ENCODE assay signal across 8 mouse cellular contexts in the genomic region with DNA sequence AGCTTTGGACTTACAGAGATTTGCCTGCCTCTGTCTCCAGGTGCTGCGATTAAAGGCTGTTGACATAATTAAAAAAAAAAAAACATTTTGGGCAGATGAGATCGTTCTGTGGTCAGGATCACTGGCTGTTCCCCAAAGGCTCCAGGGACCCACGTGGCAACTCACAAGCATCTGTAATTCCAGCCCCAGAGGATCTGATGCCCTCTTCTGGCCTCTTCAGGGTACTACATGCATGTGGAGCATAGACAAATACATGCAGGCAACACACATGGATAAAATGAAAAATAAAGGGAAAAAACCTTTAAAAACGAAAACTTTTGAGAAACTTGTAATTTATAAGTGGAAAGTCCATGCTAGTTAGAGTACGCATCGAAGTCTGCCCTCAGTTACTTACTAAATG. TPM values are rescaled to one million over a fixed set of nuclear protein-coding genes. Genes with fewer than 3 reads are reported as not detected.
DNase-seq lines count a peak whose midpoint lies in the region; ATAC-seq and TF ChIP-seq lines count a peak whose summit lies in the region.

No protein-coding gene starts in this region.

- H3K27me3 ChIP-seq in forebrain, postnatal 0 days (ENCODE audit: insufficient read depth, low read length): no peaks in the 10 kb centered on the region
- no peaks in the 10 kb centered on the region for H3K27me3 ChIP-seq in forebrain, embryonic 12.5 days
- H3K27me3 ChIP-seq in thymus, adult 2 months (ENCODE audit: control insufficient read depth, insufficient read depth, low read length): no peaks in the 10 kb centered on the region
- H3K27me3 ChIP-seq in liver, embryonic 13.5 days: no peaks in the 10 kb centered on the region

- H3K4me1 ChIP-seq in forebrain, postnatal 0 days (ENCODE audit: insufficient read depth): no peaks in the 10 kb centered on the region
- H3K4me1 ChIP-seq in forebrain, embryonic 12.5 days: no peaks in the 10 kb centered on the region
- no peaks in the 10 kb centered on the region for H3K4me1 ChIP-seq in thymus, adult 2 months (replicated peaks; ENCODE audit: control insufficient read depth, insufficient read depth, low read length)
- peaks cover 2% of the 10 kb centered on the region; the same call in 1 of the 2 replicates for H3K4me1 ChIP-seq in liver, embryonic 13.5 days (replicated peaks)

- no peak overlapping the region for H3K4me2 ChIP-seq in forebrain, postnatal 0 days (ENCODE audit: low read depth)
- H3K4me2 ChIP-seq in forebrain, embryonic 12.5 days: no peak overlapping the region
- no peak overlapping the region for H3K4me2 ChIP-seq in liver, embryonic 13.5 days

- H3K4me3 ChIP-seq in forebrain, postnatal 0 days (ENCODE audit: low read depth, low read length): no peak overlapping the region
- H3K4me3 ChIP-seq in forebrain, embryonic 12.5 days (replicated peaks): no peak overlapping the region
- H3K4me3 ChIP-seq in thymus, adult 2 months (ENCODE audit: control insufficient read depth, insufficient read depth, low read length): no peak overlapping the region
- no peak overlapping the region for H3K4me3 ChIP-seq in liver, embryonic 13.5 days (replicated peaks)

- H3K27ac ChIP-seq in forebrain, postnatal 0 days (ENCODE audit: low read depth, low read length): no peak overlapping the region
- H3K27ac ChIP-seq in forebrain, embryonic 12.5 days: no peak overlapping the region
- H3K27ac ChIP-seq in thymus, adult 2 months (ENCODE audit: control insufficient read depth, insufficient read depth, low read length): no peak overlapping the region
- H3K27ac ChIP-seq in liver, embryonic 13.5 days: no peak overlapping the region

- TF ChIP-seq POLR2A in thymus, adult 2 months (IDR thresholded peaks at IDR 0.05; ENCODE audit: control insufficient read depth, extremely low read depth, insufficient read depth, low read length, poor library complexity): no peak

- TF ChIP-seq CTCF in forebrain, postnatal 0 days (IDR thresholded peaks at IDR 0.05; ENCODE audit: low read depth): peak; percentile 46
- no peak for TF ChIP-seq CTCF in thymus, adult 2 months (IDR thresholded peaks at IDR 0.05; ENCODE audit: borderline replicate concordance, control insufficient read depth, extremely low read depth, insufficient read depth, low read length, poor library complexity)

- no peaks in the 10 kb centered on the region for H3K9me3 ChIP-seq in forebrain, postnatal 0 days (ENCODE audit: low read length)
- H3K9me3 ChIP-seq in forebrain, embryonic 12.5 days: no peaks in the 10 kb centered on the region
- no peaks in the 10 kb centered on the region for H3K9me3 ChIP-seq in liver, embryonic 13.5 days (replicated peaks)

- H3K9ac ChIP-seq in forebrain, postnatal 0 days: no peak overlapping the region
- no peak overlapping the region for H3K9ac ChIP-seq in forebrain, embryonic 12.5 days
- no peak overlapping the region for H3K9ac ChIP-seq in liver, embryonic 13.5 days

- no peak for DNase-seq in forebrain, postnatal 0 days
- peak; percentile 44 for DNase-seq in thymus, adult 2 months
- DNase-seq in thymus, adult 18-20 months: no peak
- peak; percentile 29 for DNase-seq in liver, embryonic 13.5 days
- DNase-seq in thymus, postnatal 4 days: peak; percentile 67
- no peak for DNase-seq in cerebellum, postnatal 36 days
- DNase-seq in frontal cortex, postnatal 36 days (ENCODE audit: low spot score in 2 of 2): no peak

- WGBS in forebrain, postnatal 0 days: 66% methylated on average over 6 of the region's 6 CpGs
- 69% methylated on average over 6 of the region's 6 CpGs for WGBS in forebrain, embryonic 12.5 days
- 54% methylated on average over 6 of the region's 6 CpGs for WGBS in thymus, adult 2 months
- WGBS in liver, embryonic 13.5 days (ENCODE audit: insufficient replicate concordance): 47% methylated on average over 6 of the region's 6 CpGs

- ATAC-seq in forebrain, postnatal 0 days: no peak
- ATAC-seq in forebrain, embryonic 12.5 days (ENCODE audit: low FRiP score): no peak
- no peak for ATAC-seq in liver, embryonic 13.5 days (ENCODE audit: low read depth)

- no peaks in the 10 kb centered on the region for H3K36me3 ChIP-seq in forebrain, postnatal 0 days (ENCODE audit: insufficient read depth)
- no peaks in the 10 kb centered on the region for H3K36me3 ChIP-seq in forebrain, embryonic 12.5 days (replicated peaks)
- no peaks in the 10 kb centered on the region for H3K36me3 ChIP-seq in thymus, adult 2 months (ENCODE audit: control insufficient read depth, insufficient read depth, low read length)
- no peaks in the 10 kb centered on the region for H3K36me3 ChIP-seq in liver, embryonic 13.5 days

RNA-seq across cellular contexts. Expression of gene Adgrf3, which starts 1.8 kb away (rescaled TPM):
- total RNA-seq in forebrain, postnatal 0 days (2014; rRNA removed): not detected in 2 replicates
- not detected in 2 replicates for polyA plus RNA-seq in forebrain, postnatal 0 days (2015; fragmentation: Nextera tagmentation; extraction: Ambion mirVana)
- polyA plus RNA-seq in forebrain, embryonic 12.5 days (2016; fragmentation: Nextera tagmentation; extraction: Ambion mirVana): not detected in 2 replicates
- polyA plus RNA-seq in thymus, adult 2 months (2012; rRNA removed): 0.30 and 0.31 TPM in 2 replicates
- polyA plus RNA-seq in liver, embryonic 13.5 days (2015; fragmentation: Nextera tagmentation; extraction: Ambion mirVana): not detected in 2 replicates

RNA-seq across cellular contexts. Expression of gene Selenoi, which starts 25.1 kb away (rescaled TPM):
- total RNA-seq in forebrain, postnatal 0 days (2014; rRNA removed): 53.8 and 59.6 TPM in 2 replicates
- 15.9 and 21.1 TPM in 2 replicates for polyA plus RNA-seq in forebrain, postnatal 0 days (2015; fragmentation: Nextera tagmentation; extraction: Ambion mirVana)
- 24.8 and 25.5 TPM in 2 replicates for polyA plus RNA-seq in forebrain, embryonic 12.5 days (2016; fragmentation: Nextera tagmentation; extraction: Ambion mirVana)
- polyA plus RNA-seq in thymus, adult 2 months (2012; rRNA removed): 32.2 and 33.4 TPM in 2 replicates
- polyA plus RNA-seq in liver, embryonic 13.5 days (2015; fragmentation: Nextera tagmentation; extraction: Ambion mirVana): 14.0 and 21.3 TPM in 2 replicates

RNA-seq across cellular contexts. Expression of gene Hadhb, which starts 52.2 kb away (rescaled TPM):
- total RNA-seq in forebrain, postnatal 0 days (2014; rRNA removed): 54.4 and 59.3 TPM in 2 replicates
- polyA plus RNA-seq in forebrain, postnatal 0 days (2015; fragmentation: Nextera tagmentation; extraction: Ambion mirVana): 43.2 and 46.2 TPM in 2 replicates
- 84.0 and 88.9 TPM in 2 replicates for polyA plus RNA-seq in forebrain, embryonic 12.5 days (2016; fragmentation: Nextera tagmentation; extraction: Ambion mirVana)
- polyA plus RNA-seq in thymus, adult 2 months (2012; rRNA removed): 111 and 140 TPM in 2 replicates
- 124 and 143 TPM in 2 replicates for polyA plus RNA-seq in liver, embryonic 13.5 days (2015; fragmentation: Nextera tagmentation; extraction: Ambion mirVana)

RNA-seq across cellular contexts. Expression of gene Hadha, which starts 52.3 kb away (rescaled TPM):
- total RNA-seq in forebrain, postnatal 0 days (2014; rRNA removed): 50.3 and 57.9 TPM in 2 replicates
- polyA plus RNA-seq in forebrain, postnatal 0 days (2015; fragmentation: Nextera tagmentation; extraction: Ambion mirVana): 45.9 and 56.1 TPM in 2 replicates
- polyA plus RNA-seq in forebrain, embryonic 12.5 days (2016; fragmentation: Nextera tagmentation; extraction: Ambion mirVana): 86.8 and 94.8 TPM in 2 replicates
- polyA plus RNA-seq in thymus, adult 2 months (2012; rRNA removed): 73.8 and 80.5 TPM in 2 replicates
- 79.5 and 91.8 TPM in 2 replicates for polyA plus RNA-seq in liver, embryonic 13.5 days (2015; fragmentation: Nextera tagmentation; extraction: Ambion mirVana)

Comparison
In these comparisons a context has a peak if more than half of its experiments do, and no peak if none do; other contexts are left out.
1. DNase-seq: peak in thymus, adult 2 months (single experiment), liver, embryonic 13.5 days (single experiment) and thymus, postnatal 4 days (single experiment); none in forebrain, postnatal 0 days (single experiment), thymus, adult 18-20 months (0 of 2), cerebellum, postnatal 36 days (0 of 2) and frontal cortex, postnatal 36 days (0 of 2).